Mouse (Mus musculus): ENCODE results near the gene Bbip1.

GRCm38 (mm10) chr19:53904833-53905480 lies 39.5 kb downstream of the Bbip1 start:
- TF ChIP-seq POLR2A (IDR thresholded peaks at IDR 0.05; ENCODE audit: low read depth, low read length): no peak
- no peak for TF ChIP-seq CTCF (IDR thresholded peaks at IDR 0.05; ENCODE audit: borderline replicate concordance, insufficient read depth, low read length)
